Mouse (Mus musculus) layer of hippocampus, adult 11-12 months (tissue): ENCODE data around the gene Amdhd2.

Source experiments
- DNase-seq: peaks from one replicate; pipeline ENCODE4 v3.0.0; 2022; ENCODE audit warnings: low spot score

Gene Amdhd2

DNA sequence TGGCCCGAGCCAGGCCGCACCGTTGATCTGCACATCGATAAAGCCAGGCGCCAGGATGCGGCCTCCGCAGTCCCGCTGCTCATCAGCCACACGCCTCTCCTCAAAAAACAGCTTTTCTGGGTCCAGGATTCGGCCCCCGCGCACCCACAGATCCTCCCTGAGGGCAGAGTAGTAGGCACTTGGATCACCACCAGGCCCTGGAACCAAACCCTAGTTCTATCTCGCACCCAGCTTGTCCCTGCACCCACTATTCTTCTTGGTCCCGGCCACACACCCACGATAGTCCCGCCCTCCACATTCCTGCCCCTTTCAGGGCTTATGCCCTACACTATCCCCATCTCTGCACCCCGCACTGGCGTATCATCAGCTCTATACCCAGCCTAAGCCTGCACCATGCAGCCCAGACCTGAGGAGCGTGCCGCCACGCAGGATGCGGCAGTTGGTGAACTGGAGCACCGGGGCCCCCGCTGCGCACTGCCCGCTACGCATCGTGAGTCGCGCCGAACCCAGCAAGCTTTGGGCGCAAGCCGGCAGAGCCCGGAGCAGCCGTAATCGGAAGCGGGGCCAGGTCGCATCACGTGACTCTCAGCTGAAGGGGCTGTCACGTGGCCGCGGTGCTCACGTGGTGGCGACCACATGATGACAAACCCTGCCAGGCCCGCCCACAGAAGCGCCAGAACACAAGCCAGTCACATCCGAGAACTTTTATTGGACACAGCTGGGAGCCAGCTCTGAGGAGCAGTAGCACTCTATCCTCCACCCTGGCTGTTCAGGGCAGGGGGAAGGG is at the start of gene Amdhd2:
Gene Amdhd2, minus strand, starts transcription at position 591 of the 787 bp plus-strand sequence.
- DNase-seq: peak; percentile 99

DNA sequence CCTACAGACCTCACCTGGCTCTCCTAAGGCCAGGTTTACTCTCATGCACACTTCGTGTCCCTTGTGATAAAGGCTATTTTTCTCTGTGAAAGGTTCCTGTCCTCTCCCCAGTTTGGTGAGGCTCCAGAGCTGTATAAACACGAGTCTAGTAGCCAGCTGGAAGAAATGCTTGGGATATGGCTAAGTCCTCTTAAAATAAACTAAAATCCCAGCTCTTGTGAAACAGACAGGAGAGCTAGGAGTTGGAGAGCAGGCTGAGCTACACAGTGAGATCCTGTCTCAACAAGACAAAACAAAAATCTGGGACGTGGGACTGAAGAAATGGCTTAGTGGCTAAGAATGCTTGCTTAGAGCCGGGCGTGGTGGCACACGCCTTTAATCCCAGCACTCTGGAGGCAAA is 49.6 kb upstream of the Amdhd2 start:
- no peak for DNase-seq

DNA sequence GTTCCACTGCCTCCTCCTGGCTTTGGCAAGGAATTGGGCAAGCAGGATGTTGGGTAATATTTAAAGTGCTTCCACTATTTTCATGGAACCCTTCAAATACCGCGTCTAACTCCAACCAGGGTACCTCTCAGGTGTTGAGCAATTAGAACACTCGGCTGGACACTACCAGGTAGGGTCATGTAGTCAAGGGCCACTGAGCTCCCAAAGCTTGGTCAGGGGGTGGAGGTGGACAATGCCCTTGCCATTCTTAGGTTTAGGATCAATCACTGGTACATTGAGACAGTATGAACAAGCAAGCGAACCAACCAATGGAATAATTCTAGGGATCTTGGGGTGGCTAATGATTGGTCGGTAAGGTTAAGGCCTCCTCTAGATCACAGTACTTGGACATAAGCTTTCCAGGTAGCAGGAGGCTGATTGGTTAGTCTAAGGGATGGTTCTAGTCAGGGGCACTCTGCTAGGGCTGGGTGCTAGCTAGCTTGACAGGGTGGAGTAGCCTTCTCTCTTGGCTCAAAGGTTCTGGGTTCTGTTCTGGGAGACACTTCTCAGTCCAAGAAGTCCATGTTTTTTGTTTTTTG is 49.0 kb upstream of the Amdhd2 start:
- no peak for DNase-seq

DNA sequence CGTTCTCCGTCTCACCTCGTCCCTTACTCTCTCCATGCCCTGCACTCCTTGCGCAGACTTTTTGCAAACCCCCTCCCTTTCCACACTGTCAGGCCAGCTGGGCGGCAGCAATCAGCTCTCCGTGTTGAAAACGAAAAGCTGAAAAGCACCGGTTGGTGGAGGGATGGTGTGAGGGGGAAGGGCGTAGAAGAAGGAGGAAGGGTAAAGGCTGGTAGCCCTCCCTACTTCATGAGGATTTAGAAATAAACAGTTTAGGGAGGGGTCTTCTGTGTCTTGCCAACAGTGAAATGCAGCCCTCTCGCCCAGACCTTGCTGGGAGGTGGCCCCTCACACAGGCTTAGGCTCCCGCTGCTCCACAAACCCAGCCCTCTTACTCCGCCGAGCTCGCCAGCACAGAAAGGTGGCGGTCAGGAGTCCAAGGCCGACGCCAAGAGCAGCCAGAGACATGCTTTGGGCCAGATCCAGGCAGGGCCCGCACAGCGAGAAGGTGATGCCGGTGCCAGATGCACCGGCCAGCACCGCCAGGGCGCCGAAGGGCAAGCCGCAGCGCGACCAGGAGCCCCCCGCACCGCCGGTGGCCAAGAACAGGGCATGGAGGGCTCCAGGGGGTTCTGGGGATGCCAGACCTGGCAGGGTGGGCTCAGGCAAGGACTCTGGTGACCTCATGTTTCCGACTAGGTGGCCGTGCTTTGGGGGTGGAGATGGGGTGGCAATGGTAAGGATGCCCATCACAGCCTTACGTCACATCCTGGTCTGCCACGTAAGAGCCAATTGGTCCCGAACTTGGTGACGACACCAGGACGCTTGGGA is 48.3 kb upstream of the Amdhd2 start:
- peak; percentile 87 for DNase-seq

DNA sequence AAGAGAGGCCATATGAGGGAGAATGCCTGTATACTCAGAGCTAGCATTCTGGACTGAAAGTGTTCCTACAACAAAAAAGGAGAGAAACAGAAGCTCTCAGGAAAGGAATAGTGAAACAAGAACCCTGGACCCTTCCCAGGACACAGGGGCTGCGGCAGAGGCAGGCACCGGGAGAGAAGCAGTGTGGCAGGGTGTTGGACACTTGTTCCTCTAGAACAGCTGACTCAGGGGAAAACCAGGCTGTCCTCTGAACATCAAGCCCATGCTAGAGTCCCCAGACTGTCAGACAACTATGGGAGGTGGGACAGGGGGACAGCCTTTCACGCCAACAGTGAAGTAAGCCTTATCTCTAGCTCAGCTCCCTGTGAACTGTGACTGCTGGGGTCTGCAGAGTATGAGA is 47.0 kb upstream of the Amdhd2 start:
- no peak for DNase-seq

DNA sequence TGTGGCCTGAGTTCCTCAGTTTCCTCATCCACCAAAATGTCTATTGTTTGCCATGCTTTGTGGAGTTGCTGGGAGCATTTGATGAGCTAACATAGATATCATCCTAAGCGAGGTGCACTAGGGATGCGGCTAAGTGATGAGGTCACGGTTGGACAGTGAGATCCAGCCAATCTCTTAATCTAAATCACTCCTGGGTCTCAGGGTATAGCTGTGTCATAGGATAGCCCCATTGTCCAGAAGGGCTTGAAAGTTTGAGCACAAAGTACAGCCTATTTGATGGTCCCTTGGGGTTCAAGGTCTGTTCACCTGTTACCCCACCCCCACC is 46.3 kb upstream of the Amdhd2 start:
- DNase-seq: no peak

DNA sequence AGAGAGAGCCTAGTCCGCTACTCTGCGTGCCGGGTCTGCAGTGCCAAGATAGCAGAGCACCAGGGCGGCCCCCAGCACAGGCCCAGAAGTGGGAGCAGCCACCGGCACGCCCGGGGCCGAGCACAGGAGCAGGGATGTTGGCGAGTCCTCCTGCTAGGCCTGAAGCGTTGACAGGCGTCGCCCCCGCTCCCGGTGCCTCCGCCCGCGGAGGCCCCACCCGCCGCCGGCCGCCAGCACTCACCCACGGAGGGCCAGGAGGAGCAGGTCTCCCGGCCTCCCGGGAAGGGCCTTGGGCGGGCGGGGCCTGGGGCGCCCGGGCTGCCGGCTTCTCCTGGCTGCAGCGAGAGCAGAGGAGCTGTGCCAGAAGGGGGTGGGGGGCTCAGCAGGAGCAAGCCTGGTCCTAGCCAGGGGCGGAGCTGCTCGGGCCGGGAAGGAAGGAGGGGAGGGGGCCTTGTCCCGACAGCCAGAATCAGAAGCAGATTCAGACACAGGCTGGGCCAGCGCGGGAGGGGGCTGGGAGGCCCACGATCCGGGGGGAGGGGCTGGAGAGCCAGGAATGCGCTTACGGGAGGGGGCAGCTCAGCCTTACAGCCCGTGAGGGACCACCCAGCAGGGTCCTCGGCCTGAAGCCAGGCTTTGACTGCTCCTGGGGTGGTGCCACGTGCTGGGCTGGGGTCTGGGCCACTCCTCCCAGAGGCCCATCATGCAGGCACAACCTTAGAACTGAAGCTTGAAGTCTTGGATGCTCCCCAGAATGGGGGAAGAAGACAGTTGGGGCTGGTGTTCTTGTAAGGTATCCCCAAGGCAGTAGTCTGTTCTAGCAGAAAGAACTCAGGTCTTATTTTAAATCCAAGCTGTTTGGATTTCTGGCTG is 45.7 kb upstream of the Amdhd2 start, which contains the start of gene Ntn3:
Gene Ntn3, minus strand, starts transcription at position 489 of the 873 bp plus-strand sequence.
- DNase-seq: peak; percentile 39

DNA sequence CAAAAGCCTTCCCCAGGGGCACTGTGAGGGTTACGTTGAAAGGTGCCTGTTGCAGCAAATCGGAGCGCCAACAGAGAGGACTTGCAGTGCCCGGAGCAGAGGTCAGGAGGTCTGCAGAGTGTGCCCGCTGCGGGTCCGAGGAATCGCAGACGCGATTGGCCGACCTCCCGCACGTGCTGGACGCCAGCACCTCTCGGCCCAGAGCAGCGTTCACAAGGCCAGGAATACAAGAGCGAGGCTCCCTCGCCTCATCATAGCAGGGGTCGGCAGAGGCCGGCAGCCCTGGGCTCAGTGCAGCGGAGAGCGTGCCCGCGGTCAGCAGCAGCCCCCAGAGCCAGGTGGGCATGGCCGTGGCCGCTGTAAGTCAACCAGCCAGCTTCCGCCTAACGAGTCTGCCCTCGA is 45.1 kb upstream of the Amdhd2 start:
- DNase-seq: no peak

DNA sequence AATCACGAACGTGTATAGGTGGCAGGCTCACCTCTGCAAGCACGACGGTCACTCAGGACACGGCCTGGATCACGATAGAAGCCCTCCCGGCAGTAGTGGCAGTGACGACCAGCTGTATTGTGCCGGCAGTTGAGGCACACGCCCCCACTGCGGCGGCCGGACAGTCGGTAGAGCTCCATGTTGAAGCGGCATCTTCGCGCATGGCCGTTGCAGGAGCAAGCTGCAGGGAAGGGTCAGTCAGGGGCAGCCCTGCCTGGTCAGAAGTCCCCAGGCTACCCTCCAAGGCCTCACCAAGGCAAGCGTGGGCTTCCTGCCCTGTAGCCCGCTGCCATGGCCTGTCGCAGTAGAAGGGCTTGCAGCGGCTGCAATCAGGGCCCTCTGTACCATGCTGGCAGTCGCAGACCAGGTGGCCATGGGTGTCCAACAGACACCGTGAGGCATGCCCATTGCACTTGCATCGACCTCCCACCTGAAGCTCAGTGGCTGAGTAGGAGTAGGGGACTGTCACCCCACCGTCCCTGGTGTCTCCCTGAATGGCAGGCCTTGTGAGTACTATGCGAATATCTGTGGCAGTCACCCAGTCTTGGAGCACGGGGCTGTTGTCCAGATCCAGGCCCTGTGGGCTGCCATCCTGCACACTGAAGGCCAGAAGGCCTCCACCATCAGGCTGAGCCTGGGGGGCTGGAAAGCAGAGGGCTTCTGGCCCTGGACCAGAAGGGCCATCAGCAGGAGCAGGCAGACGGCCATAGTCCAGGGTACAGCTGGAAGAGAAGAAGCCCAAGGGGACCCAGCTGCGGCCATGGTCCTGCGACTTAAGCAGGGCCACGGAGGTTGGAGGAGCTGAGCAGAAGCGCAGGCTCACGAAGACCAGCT is 44.4 kb upstream of the Amdhd2 start:
- DNase-seq: no peak

DNA sequence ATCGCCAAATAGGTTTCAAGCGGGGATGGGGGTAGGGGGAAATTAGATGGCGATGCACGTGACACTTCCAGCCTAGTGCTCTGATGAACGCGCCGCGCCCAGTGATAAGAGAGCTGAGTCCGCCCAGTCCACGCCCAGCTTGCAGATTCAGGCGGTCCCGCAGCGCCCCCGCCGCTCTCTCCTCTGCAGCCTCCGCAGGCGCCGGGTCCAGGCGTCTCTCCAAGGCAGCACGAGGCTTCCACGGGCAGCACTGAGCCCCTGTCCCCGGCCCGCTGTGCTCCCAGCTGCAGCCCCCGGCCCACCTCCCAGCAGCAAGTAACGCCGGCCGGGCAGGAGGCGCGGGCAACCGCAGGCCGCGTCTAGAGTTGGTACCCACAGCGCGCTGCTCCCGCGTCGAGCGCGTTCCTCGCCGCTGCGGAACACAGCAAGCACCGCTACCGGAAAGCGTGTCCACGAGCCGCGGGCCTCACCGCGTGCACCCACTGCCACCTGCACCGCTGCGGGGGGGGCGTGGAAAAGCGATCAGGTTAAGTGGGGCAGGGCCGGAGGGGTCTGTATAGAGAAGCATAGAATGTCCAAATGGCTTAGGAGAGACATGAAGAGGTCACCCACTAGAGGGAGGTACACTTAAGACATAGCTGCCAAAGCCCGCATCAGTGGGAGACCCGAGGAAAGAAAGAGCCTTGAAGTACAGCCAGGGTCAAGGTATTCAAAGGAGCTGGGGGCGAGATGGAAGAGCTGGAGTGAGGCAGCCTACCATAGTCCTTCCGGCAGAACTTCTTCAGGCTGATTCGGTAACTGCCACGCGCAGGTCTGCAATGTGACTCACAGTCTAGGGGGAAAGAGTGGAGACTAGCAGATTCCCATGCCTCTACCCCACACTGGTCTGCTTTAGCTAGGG is 43.1 kb upstream of the Amdhd2 start:
- DNase-seq: peak; percentile 77

DNA sequence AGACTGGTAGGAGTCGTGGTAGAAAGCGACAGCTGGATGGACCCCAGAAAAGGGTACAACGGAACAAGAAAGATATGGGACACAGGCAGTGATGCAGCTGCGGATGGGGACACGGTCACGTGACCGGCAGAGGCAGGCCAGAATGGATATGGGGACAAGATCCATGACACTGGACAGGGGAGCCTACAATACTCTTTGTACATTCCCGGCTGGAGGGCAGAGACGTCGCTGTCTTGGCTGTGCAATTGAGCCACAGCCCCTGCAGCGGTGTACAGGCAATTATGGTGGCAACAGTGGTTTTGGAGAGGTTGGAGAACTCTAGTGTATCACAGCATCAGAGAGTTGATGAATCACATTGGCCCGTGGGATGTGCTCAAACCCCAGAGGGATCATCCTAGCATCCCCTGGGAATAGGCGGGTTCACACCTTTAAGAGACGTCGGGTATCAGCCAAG is 42.4 kb upstream of the Amdhd2 start:
- peak; percentile 63 for DNase-seq

DNA sequence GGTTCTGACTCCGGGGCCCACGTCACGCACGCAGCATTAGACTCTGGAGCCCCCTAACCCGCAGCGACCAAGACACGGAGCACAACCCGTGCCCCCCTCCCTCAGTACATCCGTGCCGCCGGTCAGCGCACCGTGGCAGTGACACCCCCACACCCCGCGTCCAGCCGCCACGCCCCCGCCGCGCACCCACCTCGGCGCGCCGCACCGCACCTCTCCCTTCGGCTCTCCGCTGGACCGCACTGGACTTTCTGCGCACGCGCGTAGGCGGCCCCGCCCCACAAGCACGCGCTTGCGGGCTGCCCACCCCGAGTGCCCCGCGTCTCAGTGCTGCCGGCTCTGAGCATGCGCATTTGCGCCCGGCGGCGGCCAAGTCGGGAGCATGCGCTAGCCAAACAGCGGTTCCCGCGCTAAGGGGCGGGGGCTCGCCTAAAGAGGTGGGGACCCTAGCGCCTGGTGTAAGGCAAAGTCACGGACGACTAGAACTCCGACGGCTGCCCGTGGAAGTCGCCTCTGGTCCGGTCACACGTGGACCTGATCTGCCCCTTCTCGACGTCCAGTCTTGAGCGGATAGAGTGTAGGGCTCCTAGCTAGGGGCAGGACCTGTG is 41.8 kb upstream of the Amdhd2 start, which contains the start of gene Tbc1d24:
Gene Tbc1d24, minus strand, starts transcription at position 279 of the 605 bp plus-strand sequence.
- peak; percentile 94 for DNase-seq

DNA sequence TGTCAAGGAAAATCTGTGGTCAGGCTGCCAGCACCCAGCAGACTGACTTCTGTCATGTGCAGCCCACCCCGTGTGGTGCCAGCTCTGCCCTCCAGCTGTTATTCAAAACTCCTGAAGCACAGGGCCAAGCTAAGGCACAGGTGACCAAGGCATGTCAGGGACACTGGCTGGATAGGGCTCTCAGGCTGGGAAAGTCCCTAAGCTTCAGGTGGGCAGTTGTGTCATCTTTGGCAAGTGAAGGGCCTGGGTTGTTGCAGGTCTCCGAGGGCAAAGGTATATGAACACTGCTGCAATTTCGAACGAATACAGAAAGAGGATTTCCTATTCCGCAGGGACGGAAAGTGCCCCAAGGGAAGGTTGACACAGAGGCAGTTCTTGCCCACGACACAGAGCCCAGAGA is 41.3 kb upstream of the Amdhd2 start:
- DNase-seq: no peak

DNA sequence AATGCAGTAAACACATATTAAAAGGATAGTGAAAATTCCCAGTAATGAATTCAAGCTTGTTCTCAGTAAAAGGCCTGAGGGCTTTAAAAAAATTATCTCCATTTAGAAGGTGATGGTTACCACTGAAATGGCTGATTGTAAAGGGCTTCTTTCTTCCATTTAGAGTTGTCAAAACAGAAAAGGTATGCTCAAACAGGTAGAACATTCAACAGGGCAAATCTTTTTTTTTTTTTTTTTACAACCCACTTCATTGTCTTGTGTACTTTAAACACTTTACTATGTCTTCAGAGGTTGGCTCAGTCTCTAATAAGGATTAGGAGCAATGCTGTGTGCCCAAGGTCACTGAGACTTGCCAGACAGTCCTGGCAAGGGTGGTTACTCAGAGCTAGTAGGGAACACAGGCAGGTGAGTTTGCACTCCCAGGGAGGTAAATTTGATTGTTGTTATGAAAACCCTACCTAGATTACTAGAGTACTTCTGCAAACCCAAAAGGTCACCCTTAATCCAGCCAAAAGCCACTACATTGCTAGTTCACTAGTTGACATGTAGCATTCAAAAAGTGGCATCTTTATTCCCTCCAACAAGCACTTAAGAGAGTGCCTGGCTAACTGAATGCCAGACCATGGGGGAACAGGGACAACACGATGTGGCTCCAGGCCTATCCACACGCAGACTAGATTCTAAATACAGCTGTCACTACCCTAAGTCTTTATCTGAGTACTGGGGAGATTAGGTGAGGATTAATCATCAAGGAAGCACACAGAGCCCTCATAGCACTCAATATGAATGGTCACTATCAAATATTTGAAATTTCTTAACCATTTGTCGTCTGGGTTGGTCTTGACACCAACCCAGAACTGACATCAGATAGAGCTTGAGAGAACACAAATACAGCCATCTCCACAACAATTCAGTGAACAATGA is 40.3 kb upstream of the Amdhd2 start:
- DNase-seq: no peak

DNA sequence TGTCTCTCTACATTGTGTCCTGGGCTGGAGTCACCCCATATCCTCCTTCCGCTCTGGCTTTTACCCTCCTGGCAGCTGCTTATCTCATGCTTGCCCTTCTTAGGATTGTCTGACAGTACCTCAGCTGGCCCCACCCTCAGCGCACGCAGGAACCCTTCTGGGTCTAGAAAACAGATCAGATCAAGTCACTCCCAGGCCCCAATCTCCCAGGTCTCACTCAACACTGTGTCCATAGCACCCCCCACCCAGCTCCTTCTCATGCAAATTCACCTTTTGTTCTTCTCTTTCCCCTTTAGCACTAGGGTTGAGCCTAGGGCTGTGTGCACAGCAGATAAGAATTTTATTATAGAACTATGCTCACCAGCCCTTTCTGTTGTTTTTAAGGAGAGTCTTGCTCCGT is 39.5 kb upstream of the Amdhd2 start:
- no peak for DNase-seq

DNA sequence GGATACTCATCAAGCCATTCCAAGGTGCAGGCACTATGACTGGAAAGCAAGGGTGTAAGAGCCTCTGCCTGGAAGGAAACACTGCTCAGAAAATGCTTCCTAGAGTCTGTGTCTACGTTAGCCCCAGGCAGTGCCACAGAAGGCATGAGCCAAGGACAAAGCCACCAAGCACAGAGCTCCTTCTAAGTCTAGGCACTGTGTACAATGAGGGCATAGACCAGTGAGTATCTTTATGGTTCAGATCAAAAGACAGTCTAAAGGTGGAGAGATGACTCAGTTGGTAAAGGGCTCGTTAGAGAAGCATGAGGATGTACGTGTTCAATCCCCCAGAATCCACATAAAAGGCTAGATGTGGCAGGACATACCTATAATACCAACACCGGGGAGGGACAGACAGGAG is 37.5 kb upstream of the Amdhd2 start:
- no peak for DNase-seq

DNA sequence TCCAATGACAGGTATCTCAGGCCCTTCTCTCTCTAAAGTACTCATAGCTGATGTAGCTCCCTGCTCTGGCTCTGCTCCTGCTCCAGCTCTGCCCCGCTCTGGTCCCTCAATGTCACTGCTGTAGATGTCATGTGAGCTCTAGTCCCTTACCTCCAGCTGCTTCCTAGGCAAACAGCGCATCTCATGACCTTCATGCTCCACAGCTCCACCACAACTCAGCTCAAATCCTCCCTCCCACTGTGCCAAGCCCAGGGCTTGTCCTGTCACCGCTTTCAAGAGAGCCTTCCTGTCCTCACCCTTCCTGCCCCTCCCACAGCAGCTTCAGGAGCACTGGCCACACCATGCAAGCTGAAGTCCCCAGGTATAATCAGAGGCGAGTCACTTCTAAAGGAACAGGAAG is 36.2 kb upstream of the Amdhd2 start:
- no peak for DNase-seq

DNA sequence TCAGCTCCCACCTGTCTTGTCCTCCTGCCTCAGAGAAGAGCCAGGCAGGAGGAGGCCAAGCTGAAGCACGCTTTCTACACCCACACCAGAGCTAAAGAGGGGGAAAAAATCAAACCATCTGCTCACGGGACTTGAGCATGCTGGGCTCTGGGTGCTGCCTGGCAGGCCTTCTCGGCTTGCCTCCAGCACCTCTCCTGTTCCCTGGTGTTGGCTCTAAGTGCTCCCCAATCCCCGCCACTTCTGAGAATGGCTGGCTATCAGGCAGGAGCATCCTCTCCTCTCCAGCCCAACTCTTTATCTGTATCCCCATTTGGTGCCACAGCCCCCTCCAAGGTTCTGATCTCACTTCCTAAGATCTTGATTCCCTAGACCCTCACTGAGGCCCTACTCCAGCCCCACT is 35.7 kb upstream of the Amdhd2 start:
- DNase-seq: peak; percentile 74
